Mouse (Mus musculus) midbrain, embryonic 14.5 days (tissue): Measurements from ENCODE around the gene Ntrk1. TPM values are rescaled to one million over a fixed set of nuclear protein-coding genes. Genes with fewer than 3 reads are reported as not detected.
"Not testable (repeated sequence)": the region's sequence is repeated elsewhere in the genome, so short reads cannot be mapped to it uniquely, and the experiment has no call there.

ENCODE experiments used
- ATAC-seq: fragments of 200-750 bp; cut with Nextera tagmentation; 2 replicates; pipeline ENCODE4 v1.8.0; 2017; ENCODE audit warnings: moderate number of reproducible peaks, moderate library complexity; ENCODE audit not compliant: low FRiP score, low TSS enrichment
- DNase-seq: peaks from one replicate; pipeline ENCODE4 v3.0.0-alpha.2; 2015
- H3K27ac ChIP-seq: fragments of 300-500 bp; sonication (generic); replicated peaks from 2 replicates; pipeline ENCODE4 v1.5.1; 2014; ENCODE audit warnings: mild to moderate bottlenecking, low read depth, low read length, moderate library complexity
- H3K27me3 ChIP-seq: fragments of 300-500 bp; sonication (generic); 2 replicates; pipeline ENCODE4 v1.6.1; 2014; ENCODE audit warnings: low read length, control low read depth, mixed read lengths; ENCODE audit not compliant: control insufficient read depth, insufficient read depth
- H3K36me3 ChIP-seq: fragments of 300-500 bp; sonication (generic); 2 replicates; pipeline ENCODE4 v1.6.1; 2014; ENCODE audit warnings: low read length, control low read depth; ENCODE audit not compliant: control insufficient read depth, insufficient read depth
- H3K4me1 ChIP-seq: fragments of 300-500 bp; sonication (generic); 2 replicates; pipeline ENCODE4 v1.6.1; 2014; ENCODE audit warnings: mild to moderate bottlenecking, antibody characterized with exemption, low read length, control low read depth; ENCODE audit not compliant: control insufficient read depth, insufficient read depth
- H3K4me2 ChIP-seq: fragments of 300-500 bp; sonication (generic); 2 replicates; pipeline ENCODE4 v1.6.1; 2014; ENCODE audit warnings: mild to moderate bottlenecking, low read length, moderate library complexity
- H3K4me3 ChIP-seq: fragments of 300-500 bp; sonication (generic); replicated peaks from 2 replicates; pipeline ENCODE4 v1.5.1; 2014; ENCODE audit warnings: low read depth, low read length
- H3K9ac ChIP-seq: fragments of 300-500 bp; sonication (generic); replicated peaks from 2 replicates; pipeline ENCODE4 v1.6.1; 2014; ENCODE audit warnings: mild to moderate bottlenecking, low read length, moderate library complexity
- H3K9me3 ChIP-seq: fragments of 300-500 bp; sonication (generic); 2 replicates; pipeline ENCODE4 v1.6.1; 2016; ENCODE audit warnings: low read length, control low read depth, mixed read lengths; ENCODE audit not compliant: control insufficient read depth
- WGBS: fragments of 180-500 bp; shearing (Covaris S2); extraction: QIAGEN DNeasy Blood & Tissue Kit; methylation state at CpG from one replicate; pipeline ENCODE4 v1.1.7; 2014; 5-methylcytosine and 5-hydroxymethylcytosine counted together
- polyA plus RNA-seq: library from polyadenylated mRNA; unstranded; fragments of >200 nt; fragmentation: Nextera tagmentation; extraction: Ambion mirVana; gene quantifications from 2 replicates; pipeline ENCODE4 v1.2.1, GENCODE M21; 2014

Ntrk1 gene
- 1.2 and 1.7 TPM in 2 replicates for polyA plus RNA-seq

- no peaks in the 10 kb centered on the region for H3K9me3 ChIP-seq
- peak within 1 kb of the TSS; percentile 20; the same call in 1 of the 2 replicates for H3K9ac ChIP-seq
- H3K27me3 ChIP-seq: peaks cover 70% of the 10 kb centered on the region
- ATAC-seq: peak; percentile 46; the same call in 1 of the 2 replicates
- H3K4me3 ChIP-seq: peak within 1 kb of the TSS; percentile 28
- peaks cover 17% of the 10 kb centered on the region for H3K4me1 ChIP-seq
- 0% methylated on average over 42 of the region's 47 CpGs for WGBS
- peak within 1 kb of the TSS; percentile 54 for H3K4me2 ChIP-seq
- no peaks in the 10 kb centered on the region for H3K36me3 ChIP-seq
- DNase-seq: peak; percentile 66
- no peak within 1 kb of the TSS for H3K27ac ChIP-seq
These were observed at the start of gene Ntrk1 for GRCm38 (mm10) chr3:87794922-87795325. Ntrk1 (minus strand) TSS chr3:87795162.

DNA sequence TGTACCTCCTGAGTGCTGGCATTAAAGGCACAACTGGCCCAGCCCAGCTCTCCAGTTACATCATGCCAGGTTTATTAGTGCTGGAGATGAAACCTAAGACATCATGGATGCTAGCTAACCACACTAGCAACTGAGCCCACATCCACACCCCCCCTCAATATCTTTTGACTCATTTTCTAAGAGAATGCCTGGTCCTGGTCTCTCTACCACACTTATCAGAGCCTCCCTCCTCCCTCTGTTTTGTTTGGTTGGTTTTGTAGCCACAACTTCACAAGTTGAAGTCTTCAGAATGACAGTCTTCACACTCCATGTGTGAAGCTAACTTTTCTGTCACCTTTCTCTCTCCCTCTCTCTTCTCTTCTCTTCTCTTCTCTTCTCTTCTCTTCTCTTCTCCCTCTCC, 45.9 kb upstream of the Ntrk1 start:
- Histone ChIP-seq H3K4me2 (no peak overlapping the region), H3K9me3 (no peaks in the 10 kb centered on the region), H3K27me3 (no peaks in the 10 kb centered on the region; the same call in 1 of the 2 replicates), H3K4me3 (no peak overlapping the region), H3K36me3 (no peaks in the 10 kb centered on the region), H3K4me1 (no peaks in the 10 kb centered on the region), H3K9ac (no peak overlapping the region), H3K27ac (no peak overlapping the region)
- ATAC-seq (no peak), DNase-seq (no peak)

DNA sequence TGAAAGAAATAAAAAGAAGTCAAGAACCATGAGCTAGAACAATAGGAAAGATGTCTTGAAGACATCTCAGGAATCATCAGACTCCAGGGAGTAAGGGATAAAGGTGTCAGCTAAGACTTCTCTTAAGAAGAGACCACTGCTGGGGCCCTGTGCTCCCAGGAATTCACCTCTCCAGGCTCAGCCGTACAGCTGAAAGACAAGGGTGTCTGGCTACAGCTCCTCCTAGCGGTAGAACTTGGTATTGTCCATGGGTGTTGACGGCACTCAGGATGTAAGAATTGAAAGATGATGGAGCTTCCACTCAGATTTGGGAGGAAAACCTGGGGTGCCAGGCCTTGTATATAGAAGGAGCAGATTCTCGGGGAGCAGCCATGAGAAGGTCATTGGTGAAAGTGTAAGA, 43.7 kb upstream of the Ntrk1 start:
- H3K27ac ChIP-seq: no peak overlapping the region
- no peaks in the 10 kb centered on the region for H3K36me3 ChIP-seq
- DNase-seq: peak; percentile 88
- no peaks in the 10 kb centered on the region; the same call in 1 of the 2 replicates for H3K27me3 ChIP-seq
- WGBS: 4% methylated on average over 4 of the region's 4 CpGs
- H3K4me2 ChIP-seq: no peak overlapping the region
- H3K9me3 ChIP-seq: no peaks in the 10 kb centered on the region
- no peaks in the 10 kb centered on the region for H3K4me1 ChIP-seq
- H3K4me3 ChIP-seq: no peak overlapping the region
- no peak overlapping the region for H3K9ac ChIP-seq
- ATAC-seq: no peak

- Histone ChIP-seq H3K4me2 (no peak overlapping the region), H3K36me3 (no peaks in the 10 kb centered on the region), H3K4me1 (no peaks in the 10 kb centered on the region), H3K27ac (no peak overlapping the region), H3K9ac (no peak overlapping the region), H3K9me3 (no peaks in the 10 kb centered on the region), H3K4me3 (no peak overlapping the region), H3K27me3 (no peaks in the 10 kb centered on the region)
- no peak for ATAC-seq
- DNase-seq: no peak
- 65% methylated on average over 5 of the region's 5 CpGs for WGBS
These were observed 38.5 kb upstream of the Ntrk1 start for GRCm38 (mm10) chr3:87833482-87833881.

DNA sequence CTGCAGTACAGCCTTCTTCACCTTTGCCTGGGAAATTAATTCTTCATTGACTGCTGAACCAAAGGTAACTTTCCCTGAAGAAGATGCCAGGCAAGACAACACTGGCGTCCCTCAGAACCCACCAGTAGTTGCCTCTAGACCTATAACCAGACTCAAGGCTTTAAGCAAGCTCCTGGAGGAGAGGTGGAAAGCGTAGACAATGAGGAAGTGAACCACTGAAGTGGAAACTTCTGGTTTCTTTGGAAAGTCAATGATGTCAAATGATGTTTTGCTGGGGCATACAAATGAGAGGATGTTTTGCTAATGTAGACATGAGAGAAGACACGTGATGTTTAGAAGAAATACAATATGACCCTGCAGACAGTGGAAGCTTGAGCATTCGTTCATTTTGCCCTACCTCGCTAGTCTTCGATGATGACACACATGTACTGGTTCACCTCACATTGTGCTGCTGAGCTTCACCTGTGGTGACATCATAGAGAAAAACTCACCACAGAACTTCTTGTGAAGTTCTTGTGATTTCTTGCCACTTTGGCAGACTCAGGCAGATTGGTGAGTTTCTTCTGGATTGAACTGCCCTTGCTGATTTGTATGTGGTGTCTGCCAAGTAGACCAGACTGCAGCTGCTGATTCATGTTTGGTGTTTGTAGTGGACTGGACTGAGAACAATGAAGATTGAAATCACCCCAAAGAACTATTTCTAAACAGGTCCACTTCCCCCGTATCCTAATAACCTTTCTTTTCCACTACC, 37.3 kb upstream of the Ntrk1 start:
- Histone ChIP-seq H3K9me3 (no peaks in the 10 kb centered on the region), H3K4me1 (no peaks in the 10 kb centered on the region), H3K4me2 (no peak overlapping the region), H3K9ac (no peak overlapping the region), H3K27ac (no peak overlapping the region), H3K27me3 (no peaks in the 10 kb centered on the region), H3K4me3 (no peak overlapping the region), H3K36me3 (no peaks in the 10 kb centered on the region)
- no peak for ATAC-seq
- WGBS: 92% methylated on average over 7 of the region's 7 CpGs
- DNase-seq: no peak

GRCm38 (mm10) chr3:87829025-87829424, 34.1 kb upstream of the Ntrk1 start:
- ATAC-seq (no peak), DNase-seq (no peak)
- Histone ChIP-seq H3K4me2 (no peak overlapping the region), H3K4me3 (no peak overlapping the region), H3K27ac (no peak overlapping the region), H3K9me3 (no peaks in the 10 kb centered on the region), H3K4me1 (no peaks in the 10 kb centered on the region), H3K27me3 (no peaks in the 10 kb centered on the region), H3K36me3 (no peaks in the 10 kb centered on the region), H3K9ac (no peak overlapping the region)
- WGBS: 53% methylated on average over 10 of the region's 10 CpGs

- WGBS: 59% methylated on average over 4 of the region's 4 CpGs
- H3K4me2 ChIP-seq: no peak overlapping the region
- H3K9ac ChIP-seq: no peak overlapping the region
These were observed 33.5 kb upstream of the Ntrk1 start for GRCm38 (mm10) chr3:87828435-87828834.

GRCm38 (mm10) chr3:87824206-87824605, 29.2 kb upstream of the Ntrk1 start, which contains the start of gene Pear1:
Pear1 (minus strand) TSS chr3:87824306.
- not testable (repeated sequence) for ATAC-seq, H3K27me3 ChIP-seq, H3K36me3 ChIP-seq, H3K4me1 ChIP-seq, H3K9ac ChIP-seq, H3K4me2 ChIP-seq, H3K9me3 ChIP-seq, H3K27ac ChIP-seq, DNase-seq, H3K4me3 ChIP-seq
- WGBS: 94% methylated on average over 1 of the region's 1 CpGs

More at GRCm38 (mm10) chr3:87828435-87828834, 33.5 kb upstream of the Ntrk1 start:
- Histone ChIP-seq H3K36me3 (no peaks in the 10 kb centered on the region), H3K9me3 (no peaks in the 10 kb centered on the region), H3K27me3 (no peaks in the 10 kb centered on the region), H3K27ac (no peak overlapping the region), H3K4me1 (no peaks in the 10 kb centered on the region), H3K4me3 (no peak overlapping the region)
- no peak for DNase-seq
- no peak for ATAC-seq

DNA sequence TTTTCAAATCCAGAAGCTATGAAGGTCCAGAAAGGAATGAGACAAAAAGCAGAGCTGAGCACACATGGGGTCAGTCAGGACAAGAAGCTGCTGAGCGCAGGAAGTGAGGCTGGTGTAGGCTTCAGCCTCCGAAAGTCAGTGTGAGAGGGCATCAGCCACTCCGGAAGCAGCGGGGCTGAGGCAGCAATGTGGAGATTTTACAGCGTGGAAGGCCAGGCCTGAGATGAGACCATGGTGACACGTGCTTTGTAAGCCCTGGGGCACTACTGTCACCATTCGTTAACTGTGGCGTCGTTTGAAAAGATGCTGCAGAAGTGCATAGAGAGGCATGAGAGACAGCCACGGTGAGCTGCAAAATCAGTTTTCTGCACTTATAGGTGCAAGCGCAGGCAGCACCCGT, 23.3 kb upstream of the Ntrk1 start:
- Histone ChIP-seq H3K9me3 (no peaks in the 10 kb centered on the region), H3K9ac (no peak overlapping the region), H3K27ac (no peak overlapping the region), H3K27me3 (no peaks in the 10 kb centered on the region), H3K4me2 (no peak overlapping the region), H3K36me3 (no peaks in the 10 kb centered on the region), H3K4me3 (no peak overlapping the region), H3K4me1 (no peaks in the 10 kb centered on the region)
- ATAC-seq (no peak), DNase-seq (peak; percentile 67)
- 42% methylated on average over 12 of the region's 12 CpGs for WGBS
